Mouse (Mus musculus) neural tube, embryonic 11.5 days (tissue): Measurements from ENCODE around the gene Kcns3. TPM values are rescaled to one million over a fixed set of nuclear protein-coding genes. Genes with fewer than 3 reads are reported as not detected.
"Not testable (repeated sequence)": the region's sequence is repeated elsewhere in the genome, so short reads cannot be mapped to it uniquely, and the experiment has no call there.

Experiments
- ATAC-seq: fragments of 200-750 bp; cut with Nextera tagmentation; 2 replicates; pipeline ENCODE4 v1.8.0; 2017; ENCODE audit warnings: moderate number of reproducible peaks, mild to moderate bottlenecking, moderate TSS enrichment, moderate library complexity; ENCODE audit not compliant: insufficient read depth, low FRiP score, low TSS enrichment
- DNase-seq: peaks from one replicate; pipeline ENCODE4 v3.0.0-alpha.2; 2015; ENCODE audit warnings: low spot score
- H3K27ac ChIP-seq: fragments of 300-500 bp; sonication (generic); 2 replicates; pipeline ENCODE4 v1.5.1; 2014; ENCODE audit warnings: low read depth, mild to moderate bottlenecking, low read length
- H3K27me3 ChIP-seq: fragments of 300-500 bp; sonication (generic); 2 replicates; pipeline ENCODE4 v1.6.1; 2014; ENCODE audit warnings: mild to moderate bottlenecking, low read length, mixed read lengths; ENCODE audit not compliant: control insufficient read depth, insufficient read depth
- H3K36me3 ChIP-seq: fragments of 300-500 bp; sonication (generic); 2 replicates; pipeline ENCODE4 v1.6.1; 2014; ENCODE audit warnings: mild to moderate bottlenecking, low read length, moderate library complexity, mixed read lengths; ENCODE audit not compliant: control insufficient read depth, insufficient read depth
- H3K4me1 ChIP-seq: fragments of 300-500 bp; sonication (generic); 2 replicates; pipeline ENCODE4 v1.6.1; 2014; ENCODE audit warnings: low read length, mixed read lengths; ENCODE audit not compliant: control insufficient read depth, insufficient read depth
- H3K4me2 ChIP-seq: fragments of 300-500 bp; sonication (generic); 2 replicates; pipeline ENCODE4 v1.6.1; 2014; ENCODE audit warnings: low read depth, mild to moderate bottlenecking, moderate library complexity
- H3K4me3 ChIP-seq: fragments of 300-500 bp; sonication (generic); 2 replicates; pipeline ENCODE4 v1.5.1; 2014; ENCODE audit warnings: low read depth, low read length
- H3K9ac ChIP-seq: fragments of 300-500 bp; sonication (generic); 2 replicates; pipeline ENCODE4 v1.6.1; 2014; ENCODE audit warnings: mild to moderate bottlenecking, low read length
- H3K9me3 ChIP-seq: fragments of 300-500 bp; sonication (generic); 2 replicates; pipeline ENCODE4 v1.6.1; 2016; ENCODE audit warnings: low read length; ENCODE audit not compliant: control insufficient read depth
- WGBS: fragments of 180-500 bp; shearing (Covaris S2); extraction: QIAGEN DNeasy Blood & Tissue Kit; methylation state at CpG from one replicate; pipeline ENCODE4 v1.1.7; 2014; 5-methylcytosine and 5-hydroxymethylcytosine counted together
- polyA plus RNA-seq: library from polyadenylated mRNA; unstranded; fragments of >200 nt; fragmentation: Nextera tagmentation; extraction: Ambion mirVana; gene quantifications from 2 replicates; pipeline ENCODE4 v1.2.1, GENCODE M21; 2014

The Kcns3 gene
- polyA plus RNA-seq, 1 experiment from 2014 or later: 0.99 TPM

GRCm38 (mm10) chr12:11126186-11126759, 24.6 kb downstream of the Kcns3 start:
- H3K9ac ChIP-seq: no peak overlapping the region
- H3K36me3 ChIP-seq: no peaks in the 10 kb centered on the region
- DNase-seq (no peak), ATAC-seq (no peak)
- H3K4me1 ChIP-seq: no peaks in the 10 kb centered on the region
- H3K4me2 ChIP-seq: no peak overlapping the region
- H3K9me3 ChIP-seq: no peaks in the 10 kb centered on the region
- H3K27ac ChIP-seq: no peak overlapping the region
- 83% methylated on average over 5 of the region's 5 CpGs for WGBS
- no peaks in the 10 kb centered on the region for H3K27me3 ChIP-seq
- no peak overlapping the region for H3K4me3 ChIP-seq

DNA sequence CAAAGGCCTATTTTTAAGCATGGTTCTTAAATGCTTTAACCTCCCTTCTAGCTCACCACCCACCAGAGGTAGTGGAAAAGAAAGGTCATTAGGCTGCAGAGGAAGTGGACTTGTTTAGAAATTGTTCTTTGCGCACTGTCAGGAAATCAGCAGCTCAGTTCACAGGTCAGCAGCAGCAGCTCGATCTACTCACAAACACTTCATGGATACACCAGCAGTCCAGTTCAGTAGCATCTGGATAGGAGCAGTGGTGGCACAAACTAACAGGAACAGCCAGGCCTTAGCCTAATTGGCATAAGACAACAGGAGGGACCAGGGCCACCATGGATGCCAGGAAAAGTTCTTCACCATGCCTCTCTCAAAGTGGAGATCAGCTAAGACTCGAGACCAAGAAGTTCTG, 49.3 kb downstream of the Kcns3 start:
- Histone ChIP-seq H3K9ac (no peak overlapping the region), H3K27me3 (no peaks in the 10 kb centered on the region), H3K36me3 (no peaks in the 10 kb centered on the region), H3K9me3 (no peaks in the 10 kb centered on the region), H3K4me1 (no peaks in the 10 kb centered on the region), H3K27ac (no peak overlapping the region), H3K4me2 (no peak overlapping the region), H3K4me3 (no peak overlapping the region)
- WGBS: 89% methylated on average over 3 of the region's 3 CpGs
- ATAC-seq: no peak
- no peak for DNase-seq

DNA sequence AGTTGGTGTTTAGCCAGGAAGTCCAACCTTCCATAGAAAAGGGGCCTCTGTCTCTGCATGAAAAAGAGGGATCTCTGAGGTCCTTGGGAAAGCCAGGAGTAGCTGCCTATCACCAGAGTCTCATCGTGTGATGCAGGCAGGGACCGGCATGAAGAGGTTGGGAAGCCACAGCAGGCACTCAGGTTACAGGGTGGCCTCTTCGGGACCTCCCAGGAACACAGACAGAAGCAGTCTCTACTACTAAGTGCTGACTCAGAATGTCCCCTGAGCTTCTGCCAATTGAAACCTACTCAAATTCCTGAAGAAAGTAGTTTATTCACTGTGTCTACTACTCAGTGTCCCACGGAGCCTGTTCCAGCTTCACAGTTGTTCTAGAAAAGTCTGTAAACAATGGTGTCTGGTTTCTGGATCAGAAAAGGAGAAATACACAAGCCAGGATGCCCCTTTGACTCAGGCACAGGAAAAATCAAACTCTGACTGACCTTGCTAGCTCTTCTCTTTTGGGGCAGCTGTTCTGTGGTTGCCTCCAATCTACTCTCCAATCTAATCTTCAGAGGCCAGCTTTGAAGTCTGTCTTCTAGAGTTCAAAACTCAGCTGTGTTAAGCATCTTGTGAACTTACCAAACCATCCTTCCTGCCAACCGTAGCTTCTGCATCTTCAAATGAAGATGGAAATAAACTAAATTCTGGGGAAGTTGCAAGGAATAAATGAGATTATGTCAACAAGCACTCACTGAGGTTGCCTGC, 62.1 kb downstream of the Kcns3 start:
- Histone ChIP-seq H3K27ac (no peak overlapping the region), H3K4me1 (no peaks in the 10 kb centered on the region), H3K9me3 (no peaks in the 10 kb centered on the region), H3K36me3 (no peaks in the 10 kb centered on the region), H3K9ac (no peak overlapping the region), H3K4me3 (no peak overlapping the region), H3K4me2 (no peak overlapping the region), H3K27me3 (no peaks in the 10 kb centered on the region)
- ATAC-seq (no peak), DNase-seq (no peak)
- WGBS: 69% methylated on average over 5 of the region's 5 CpGs

DNA sequence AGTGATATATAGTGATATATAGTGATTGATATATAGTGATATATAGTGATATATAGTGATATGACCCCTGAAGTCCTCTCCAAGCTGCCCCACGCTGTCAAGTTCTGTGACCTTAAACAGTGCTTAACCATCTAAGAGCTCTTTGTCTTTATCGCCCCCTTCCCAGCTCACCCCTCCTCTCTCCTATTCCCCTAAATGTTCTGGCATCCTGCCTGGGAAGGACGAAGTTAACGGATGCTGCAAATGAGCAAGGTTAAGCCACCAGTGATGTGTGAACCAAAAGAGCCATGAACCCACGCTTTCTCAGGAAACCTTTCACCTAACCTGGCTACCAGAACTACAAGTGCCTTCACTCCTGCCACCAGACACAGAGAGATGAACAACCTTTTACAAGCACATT, 64.0 kb downstream of the Kcns3 start:
- H3K9ac ChIP-seq: no peak overlapping the region
- WGBS: 67% methylated on average over 5 of the region's 5 CpGs
- H3K4me2 ChIP-seq: no peak overlapping the region
- no peak for ATAC-seq
- no peaks in the 10 kb centered on the region for H3K4me1 ChIP-seq
- H3K9me3 ChIP-seq: no peaks in the 10 kb centered on the region
- no peak overlapping the region for H3K27ac ChIP-seq
- H3K4me3 ChIP-seq: no peak overlapping the region
- no peaks in the 10 kb centered on the region for H3K36me3 ChIP-seq
- no peaks in the 10 kb centered on the region for H3K27me3 ChIP-seq
- no peak for DNase-seq

GRCm38 (mm10) chr12:11071079-11071478, 79.8 kb downstream of the Kcns3 start:
- Histone ChIP-seq H3K4me3 (no peak overlapping the region), H3K9ac (no peak overlapping the region), H3K27ac (no peak overlapping the region), H3K9me3 (no peaks in the 10 kb centered on the region), H3K4me1 (no peaks in the 10 kb centered on the region), H3K36me3 (no peaks in the 10 kb centered on the region), H3K27me3 (no peaks in the 10 kb centered on the region), H3K4me2 (no peak overlapping the region)
- no peak for ATAC-seq
- DNase-seq: no peak
- WGBS: 90% methylated on average over 2 of the region's 2 CpGs

- no peaks in the 10 kb centered on the region for H3K27me3 ChIP-seq
- ATAC-seq: no peak
- no peak overlapping the region for H3K9ac ChIP-seq
- H3K4me2 ChIP-seq: no peak overlapping the region
- no peak overlapping the region for H3K4me3 ChIP-seq
- no peaks in the 10 kb centered on the region for H3K4me1 ChIP-seq
- 60% methylated on average over 2 of the region's 2 CpGs for WGBS
- no peaks in the 10 kb centered on the region for H3K36me3 ChIP-seq
- DNase-seq: no peak
- no peaks in the 10 kb centered on the region for H3K9me3 ChIP-seq
- no peak overlapping the region for H3K27ac ChIP-seq
Observed at GRCm38 (mm10) chr12:11066865-11067264, 84.0 kb downstream of the Kcns3 start.

DNA sequence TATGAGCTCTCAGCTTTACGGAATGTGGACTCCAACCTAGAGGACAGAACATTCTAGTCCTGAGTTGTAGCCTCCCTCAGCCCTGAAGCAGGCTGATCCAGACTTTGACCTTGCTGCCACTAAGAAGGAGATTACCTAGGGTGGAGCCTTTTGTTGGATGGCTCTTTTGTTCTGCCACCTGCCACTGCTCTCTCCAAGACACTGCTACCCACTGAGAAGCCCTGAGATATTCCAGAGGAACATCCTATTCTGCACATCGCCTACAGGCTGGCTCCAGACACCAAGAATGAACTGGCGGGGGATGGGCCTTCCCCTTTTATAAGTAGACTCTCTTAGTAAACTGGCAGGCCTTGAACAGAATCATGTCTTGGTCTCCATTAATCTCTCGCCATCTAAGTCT, 98.2 kb downstream of the Kcns3 start:
- ATAC-seq, H3K27ac ChIP-seq, H3K9ac ChIP-seq: not testable (repeated sequence)

GRCm38 (mm10) chr12:11041821-11042220, 109.0 kb downstream of the Kcns3 start:
- Histone ChIP-seq H3K9ac (no peak overlapping the region), H3K4me2 (no peak overlapping the region), H3K36me3 (no peaks in the 10 kb centered on the region), H3K9me3 (no peaks in the 10 kb centered on the region), H3K4me3 (no peak overlapping the region), H3K27me3 (no peaks in the 10 kb centered on the region), H3K4me1 (no peaks in the 10 kb centered on the region), H3K27ac (no peak overlapping the region)
- no peak for ATAC-seq
- no peak for DNase-seq

More for the DNA sequence above, 98.2 kb downstream of the Kcns3 start:
- 75% methylated on average over 4 of the region's 4 CpGs for WGBS
- not testable (repeated sequence) for H3K4me3 ChIP-seq, H3K4me1 ChIP-seq, H3K36me3 ChIP-seq, H3K27me3 ChIP-seq, DNase-seq, H3K4me2 ChIP-seq, H3K9me3 ChIP-seq
